Mouse (Mus musculus): ENCODE results near the gene Hic1.

The Hic1 gene

DNA sequence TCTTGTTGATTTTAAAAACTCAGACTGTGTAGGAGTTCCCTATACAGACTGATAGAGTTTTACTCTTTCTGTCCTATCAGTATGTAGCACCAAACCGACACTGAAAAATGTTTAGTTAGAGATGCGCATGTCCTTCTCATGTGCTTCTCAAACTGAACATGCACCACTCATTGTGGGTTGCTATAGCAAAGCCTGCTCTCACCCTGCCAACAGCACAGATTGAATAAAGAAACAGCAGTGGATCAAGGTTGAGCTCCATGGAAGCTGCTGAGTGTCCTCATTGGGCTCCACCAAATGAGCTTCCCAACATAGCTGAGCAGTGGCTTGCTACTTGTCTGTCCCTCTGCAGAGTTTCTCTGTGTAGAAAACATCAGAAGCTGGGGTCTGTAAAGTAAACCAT is 51.2 kb downstream of the Hic1 start:
- no peak for DNase-seq (ENCODE audit: low spot score)

DNA sequence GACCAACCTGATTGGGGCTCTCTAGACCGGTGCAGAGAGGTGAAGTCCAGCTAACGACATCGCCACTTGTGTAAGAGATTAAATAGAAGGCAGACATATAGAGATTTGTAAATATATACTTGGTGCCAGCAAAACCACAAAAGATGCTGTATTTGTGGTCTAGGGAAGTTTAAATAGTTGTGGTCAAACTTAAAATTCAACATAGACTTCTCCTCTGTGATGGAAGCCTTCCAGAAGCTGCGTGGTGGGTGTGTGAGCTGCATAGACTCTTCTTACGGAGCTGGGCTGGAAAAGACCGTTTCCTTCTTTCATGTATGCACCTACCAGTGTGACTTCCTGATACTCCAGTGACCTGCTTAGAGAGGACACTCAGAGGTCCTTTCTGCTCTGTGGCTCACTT is 52.9 kb downstream of the Hic1 start:
- no peak for DNase-seq (ENCODE audit: low spot score)

Data from retina, embryonic 14.5 days (tissue).